Mouse (Mus musculus): Measurements from ENCODE around the gene Ptma.

Gene Ptma

DNA sequence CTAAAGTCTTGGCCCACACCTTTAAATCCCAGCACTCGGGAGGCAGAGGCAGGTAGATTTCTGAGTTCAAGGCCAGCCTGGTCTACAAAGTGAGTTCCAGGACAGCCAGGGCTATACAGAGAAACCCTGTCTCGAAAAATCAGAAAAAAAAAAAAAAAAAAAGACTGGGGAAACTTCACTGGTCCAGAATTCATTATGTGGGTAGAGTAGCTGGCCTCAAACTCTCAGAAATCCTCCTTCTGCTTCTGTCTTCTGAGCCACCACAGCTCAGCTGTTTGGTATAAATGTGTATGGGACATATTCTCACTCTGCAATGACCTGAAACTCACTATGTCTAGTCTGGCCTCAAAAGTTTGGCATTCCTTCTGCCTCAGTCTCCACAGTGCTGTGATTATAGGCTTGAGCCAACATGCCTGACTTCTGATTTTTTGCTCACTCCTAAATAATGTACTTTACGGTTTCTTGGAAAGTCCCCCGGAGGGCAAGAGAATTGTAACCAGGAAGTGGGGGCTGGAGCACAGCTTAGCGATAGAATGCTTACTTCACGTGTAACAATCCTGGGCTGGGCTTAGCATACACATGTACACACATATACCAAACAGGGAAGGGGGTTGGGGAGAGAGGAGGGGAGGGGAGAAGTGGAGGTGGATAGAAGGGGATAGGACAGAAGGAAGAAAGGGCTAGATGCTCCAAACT is 10.7 kb upstream of the Ptma start:
- DNase-seq (ENCODE audit: extremely low read depth, low read depth), result no peak

GRCm38 (mm10) chr1:86517076-86517475 is 9.4 kb upstream of the Ptma start:
- no peak for DNase-seq (ENCODE audit: extremely low read depth, low read depth)

DNA sequence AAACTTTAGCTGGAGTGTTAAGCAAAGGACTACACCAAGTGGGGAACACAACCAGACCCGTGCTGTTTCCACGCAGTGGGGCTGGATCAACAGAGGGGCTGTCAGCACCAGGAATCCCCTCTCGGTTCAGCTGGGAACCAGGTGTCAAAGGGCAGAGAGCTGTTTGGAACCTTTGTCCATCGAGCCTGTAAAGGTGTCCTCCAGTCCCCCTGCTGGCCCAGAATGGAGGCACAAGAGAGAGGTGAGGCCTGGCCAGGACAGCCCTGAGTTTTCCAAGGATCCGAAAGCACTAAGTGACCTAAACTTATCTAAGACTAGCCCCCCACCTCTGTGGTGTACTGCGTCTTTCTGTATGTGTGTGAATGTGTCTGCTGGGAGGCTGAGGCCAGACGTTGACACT is 6.2 kb upstream of the Ptma start:
- DNase-seq (ENCODE audit: extremely low read depth, low read depth), result no peak

DNA sequence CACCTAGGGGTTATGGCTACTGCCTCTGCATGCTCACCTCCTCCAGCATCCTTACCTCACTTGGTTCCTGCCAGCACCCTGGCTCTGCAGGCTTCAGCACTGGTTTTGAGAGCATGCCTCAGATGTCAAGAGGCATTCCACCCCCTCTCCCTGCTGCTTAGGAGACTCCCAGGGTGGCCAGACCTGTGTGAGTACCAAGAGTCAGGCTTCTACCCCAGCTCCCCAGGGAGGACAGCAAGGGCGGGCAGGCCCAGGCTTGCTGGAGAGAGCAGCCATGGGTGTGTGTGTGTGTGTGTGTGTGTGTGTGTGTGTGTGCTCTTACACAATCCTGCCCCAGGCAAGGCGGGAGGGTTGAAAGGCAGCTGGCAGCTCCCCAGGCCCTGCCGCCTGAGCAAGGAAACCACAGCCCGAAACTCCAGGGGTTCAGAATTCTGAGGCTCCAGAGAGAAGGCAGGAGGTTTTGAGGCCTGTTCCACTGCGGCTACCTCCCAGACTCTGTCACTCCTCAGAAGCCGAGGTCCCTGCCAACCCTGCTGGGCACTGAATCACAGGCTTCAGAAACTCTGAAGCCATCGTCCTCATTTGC is 4.1 kb upstream of the Ptma start:
- no peak for DNase-seq (ENCODE audit: extremely low read depth, low read depth)

GRCm38 (mm10) chr1:86523776-86524618 is 2.5 kb upstream of the Ptma start:
- DNase-seq (ENCODE audit: extremely low read depth, low read depth), result peak; percentile 98

DNA sequence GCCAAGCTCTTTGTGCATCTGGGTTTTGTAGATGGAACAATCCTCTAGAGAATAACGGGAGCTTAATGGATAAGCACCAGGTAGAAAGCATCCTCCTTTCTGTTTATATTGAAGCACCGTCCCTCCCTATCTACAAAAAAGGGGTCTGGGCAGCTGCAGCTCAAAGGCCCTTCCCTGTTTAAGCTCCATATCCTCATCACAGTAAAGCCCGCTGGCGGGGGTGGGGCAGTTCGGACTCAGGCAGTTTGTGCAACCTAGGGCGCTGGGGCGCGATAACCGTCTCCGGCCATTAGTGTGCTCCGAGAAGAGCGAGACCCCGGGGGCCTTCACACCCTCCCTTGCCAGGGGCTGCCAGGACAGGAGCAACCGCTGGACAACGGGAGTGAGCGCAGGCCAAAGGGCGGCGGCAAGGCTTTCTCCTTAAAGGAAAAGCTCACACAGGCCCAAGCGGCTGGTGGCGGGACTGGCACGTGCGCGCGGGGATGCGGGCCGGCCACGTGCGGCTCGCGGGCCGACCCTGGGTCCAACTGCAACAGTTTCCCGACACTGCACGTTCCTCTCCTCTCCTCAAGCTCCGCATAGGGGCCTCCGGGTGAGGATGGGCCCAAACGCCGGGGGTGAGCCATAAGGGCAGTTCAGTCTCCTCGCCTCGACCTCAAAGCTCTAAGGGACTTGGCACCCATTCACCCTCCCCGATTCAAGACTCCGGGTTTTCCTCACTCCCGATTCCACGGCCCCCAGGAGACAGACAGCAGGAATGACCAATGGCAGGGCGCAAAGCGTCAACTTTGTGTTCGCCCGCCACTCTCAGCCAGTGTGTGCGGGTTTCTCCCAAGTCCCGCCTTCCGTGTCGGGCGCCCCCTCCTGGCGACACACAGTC is 1.7 kb upstream of the Ptma start:
- peak; percentile 97 for DNase-seq (ENCODE audit: extremely low read depth, low read depth)

DNA sequence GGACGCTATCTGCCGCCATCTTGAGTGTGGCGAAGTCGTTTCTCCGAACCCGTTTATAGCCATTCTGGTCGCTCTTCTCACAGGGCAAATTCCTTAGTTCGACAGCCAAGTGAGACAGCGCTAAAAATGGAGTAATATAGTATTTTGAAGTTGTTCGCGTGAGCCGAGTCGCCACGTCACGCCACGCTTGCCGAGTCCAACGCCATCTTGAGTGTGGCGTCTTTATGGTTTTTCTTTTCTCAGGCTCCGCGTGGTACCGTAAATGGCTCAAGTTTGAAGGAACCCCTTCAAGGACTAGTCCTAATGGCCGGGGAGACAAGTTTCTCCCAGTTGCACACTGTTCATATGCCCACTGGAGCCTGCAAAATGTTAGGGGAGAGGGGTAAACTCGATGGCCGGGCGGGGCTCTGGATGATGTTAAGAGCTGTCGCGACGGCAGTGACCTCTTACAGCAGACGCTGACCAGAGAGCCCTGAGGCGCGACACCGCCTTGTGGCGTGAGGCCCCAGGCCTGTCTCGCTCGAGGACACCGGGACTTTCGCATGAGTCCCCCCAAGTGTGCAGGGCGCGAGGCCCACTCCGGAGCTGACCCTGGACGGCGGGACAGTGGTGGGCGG is 919 bp upstream of the Ptma start:
- no peak for DNase-seq (ENCODE audit: extremely low read depth, low read depth)

GRCm38 (mm10) chr1:86526789-86527598 is 468 bp downstream of the Ptma start:
- DNase-seq (ENCODE audit: extremely low read depth, low read depth), result no peak

DNA sequence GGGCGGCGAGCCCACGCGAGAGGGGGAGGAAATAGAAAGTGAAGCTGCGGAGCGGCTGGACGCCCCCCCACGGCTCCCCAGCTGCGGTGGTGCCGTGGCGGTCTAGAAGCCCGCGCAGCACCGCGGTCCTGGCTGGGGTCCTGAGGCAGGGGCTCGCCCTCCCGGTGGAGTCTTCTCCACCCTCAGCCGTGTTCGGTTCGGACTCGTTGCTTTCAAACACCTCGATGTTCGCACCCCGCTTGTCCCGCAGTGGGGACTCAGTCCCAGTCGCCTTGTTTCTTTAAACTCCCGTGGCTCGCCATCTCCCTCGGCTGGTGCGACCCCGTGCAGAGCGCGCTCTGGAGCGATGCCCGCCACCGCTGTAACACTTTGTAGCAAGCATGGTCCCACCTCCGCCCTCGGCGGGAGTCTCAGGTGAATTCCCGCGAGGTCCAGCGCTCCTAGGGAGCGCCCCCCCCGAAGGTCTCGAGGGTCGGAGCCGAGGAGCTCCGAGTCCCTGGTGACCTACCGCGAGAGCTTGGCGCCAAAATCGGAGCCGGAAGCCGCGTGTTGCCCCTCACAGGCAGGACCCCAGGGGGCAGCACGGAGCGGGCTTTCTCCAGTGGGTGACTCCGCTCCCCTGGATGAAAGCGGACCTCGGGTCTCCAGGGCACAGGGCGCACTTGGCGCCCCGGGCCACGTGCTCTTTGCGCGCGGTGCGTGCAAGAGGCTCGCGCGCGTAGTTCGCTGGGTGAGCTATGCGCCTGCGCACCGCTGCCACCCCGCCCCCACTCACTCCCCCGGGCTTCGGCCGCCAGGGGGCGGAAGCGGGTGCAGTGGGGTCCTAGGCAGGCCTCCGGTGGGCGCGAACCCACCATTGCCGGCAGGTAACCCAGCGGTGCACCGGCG is 1.3 kb downstream of the Ptma start:
- DNase-seq (ENCODE audit: extremely low read depth, low read depth), result no peak

GRCm38 (mm10) chr1:86528571-86529180 is 2.1 kb downstream of the Ptma start:
- no peak for DNase-seq (ENCODE audit: extremely low read depth, low read depth)

GRCm38 (mm10) chr1:86529590-86529989 is 3.1 kb downstream of the Ptma start:
- no peak for DNase-seq (ENCODE audit: extremely low read depth, low read depth)

DNA sequence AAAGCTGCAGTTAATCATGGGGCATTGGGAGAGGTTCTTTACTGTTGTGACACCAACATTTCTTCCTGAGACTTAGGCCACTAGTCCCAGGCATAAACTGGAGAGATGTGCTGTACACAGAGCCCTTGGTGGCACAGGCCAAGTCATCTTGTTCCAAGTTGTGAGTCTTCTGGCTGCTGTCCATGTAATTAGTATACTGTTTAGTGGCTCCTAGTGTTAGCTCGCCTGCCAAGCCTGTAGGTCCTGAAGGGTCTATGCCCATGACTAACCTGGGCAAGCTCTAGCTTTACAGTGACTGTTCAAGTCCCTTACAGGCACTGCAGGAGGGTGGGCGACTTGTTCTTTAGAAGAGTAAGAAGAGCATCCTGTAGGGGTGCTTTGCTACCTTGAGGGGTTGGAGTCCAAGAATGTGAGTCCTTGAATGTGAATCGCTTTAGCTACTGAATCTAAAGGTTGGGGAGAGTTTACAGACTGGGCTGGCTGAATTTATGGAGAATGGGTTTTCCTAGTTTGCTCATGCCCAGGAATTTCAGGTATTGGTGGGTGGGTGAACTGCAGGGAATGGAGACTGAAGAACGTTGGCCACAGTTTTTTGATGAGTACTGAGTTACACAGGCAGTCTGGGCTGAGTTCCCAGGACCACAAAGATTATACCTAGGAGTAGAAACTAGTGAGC is 4.5 kb downstream of the Ptma start:
- DNase-seq (ENCODE audit: extremely low read depth, low read depth), result no peak

DNA sequence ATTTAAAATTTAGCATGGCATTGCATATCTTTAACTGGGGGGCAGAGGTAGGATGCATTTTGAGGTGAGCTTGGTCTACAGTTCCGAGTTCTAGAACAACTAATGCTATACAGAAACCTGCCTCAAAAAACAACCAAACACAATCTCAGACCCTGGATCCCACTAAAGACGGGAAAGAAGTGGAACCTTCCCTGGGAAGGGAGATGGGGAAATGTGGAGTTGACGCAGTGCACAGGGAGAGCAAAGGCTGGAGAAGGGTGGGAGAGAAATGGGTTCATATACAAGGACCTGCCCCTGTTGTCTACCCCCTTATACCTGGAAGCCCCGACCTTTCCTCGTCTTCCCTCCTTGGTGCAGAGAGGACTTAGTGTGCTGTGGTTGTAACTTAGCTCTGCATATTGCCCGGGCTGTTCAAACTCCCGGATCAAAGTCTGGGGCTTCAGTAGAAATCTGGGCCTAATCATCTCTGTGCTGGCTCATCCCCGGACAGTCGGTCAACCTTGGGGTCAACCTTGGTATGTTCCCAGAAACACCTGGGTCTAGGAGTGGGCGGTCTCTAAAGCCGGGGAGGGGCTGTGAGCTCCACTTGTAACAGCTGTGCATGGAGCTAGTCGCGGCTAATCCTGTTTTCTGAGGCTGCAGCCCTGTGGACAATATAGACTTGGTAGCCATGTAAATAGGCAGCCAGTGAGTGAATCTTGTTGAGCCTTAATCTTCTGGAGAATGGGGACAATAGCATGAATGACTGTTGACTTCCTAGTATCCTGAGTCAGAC is 5.2 kb downstream of the Ptma start:
- no peak for DNase-seq (ENCODE audit: extremely low read depth, low read depth)

GRCm38 (mm10) chr1:86532362-86533051 is 6.0 kb downstream of the Ptma start:
- peak; percentile 83 for DNase-seq (ENCODE audit: extremely low read depth, low read depth)

DNA sequence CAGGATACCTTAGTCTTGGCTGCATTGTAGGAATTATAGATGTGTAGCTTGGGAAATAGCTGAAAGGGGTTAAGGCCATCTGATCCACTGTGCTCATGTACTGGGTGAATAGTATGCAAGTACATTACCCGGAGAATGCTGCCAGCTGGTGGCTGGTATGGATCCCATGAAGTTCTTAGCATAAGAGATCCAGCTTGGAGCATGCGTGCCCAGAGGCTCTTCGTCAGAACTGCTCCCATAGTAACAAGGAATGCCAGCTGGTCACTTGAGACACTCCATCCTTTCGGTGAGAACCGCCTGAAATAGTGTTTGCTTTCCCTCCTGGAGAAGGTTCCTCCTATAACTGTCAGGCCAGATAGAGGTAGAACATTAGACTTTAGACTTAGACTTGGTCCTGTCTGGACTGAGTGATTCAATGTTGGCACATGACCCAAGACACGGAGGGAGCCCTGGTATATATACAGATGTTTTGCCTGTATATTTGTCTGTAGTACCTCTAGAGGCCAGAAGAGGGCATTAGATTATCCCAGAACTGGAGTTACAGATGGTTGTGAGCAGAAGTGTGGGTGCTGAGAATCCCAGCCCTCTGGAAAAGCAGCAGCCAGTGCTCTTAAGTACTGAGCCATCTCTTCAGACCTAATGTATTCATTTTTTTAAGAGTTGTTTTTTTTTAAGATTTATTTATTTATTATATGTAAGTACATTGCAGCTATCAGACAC is 7.0 kb downstream of the Ptma start:
- no peak for DNase-seq (ENCODE audit: extremely low read depth, low read depth)

GRCm38 (mm10) chr1:86538383-86538782 is 11.9 kb downstream of the Ptma start:
- no peak for DNase-seq (ENCODE audit: extremely low read depth, low read depth)
